ENCODE assay signal across 9 mouse cellular contexts in the genomic region with DNA sequence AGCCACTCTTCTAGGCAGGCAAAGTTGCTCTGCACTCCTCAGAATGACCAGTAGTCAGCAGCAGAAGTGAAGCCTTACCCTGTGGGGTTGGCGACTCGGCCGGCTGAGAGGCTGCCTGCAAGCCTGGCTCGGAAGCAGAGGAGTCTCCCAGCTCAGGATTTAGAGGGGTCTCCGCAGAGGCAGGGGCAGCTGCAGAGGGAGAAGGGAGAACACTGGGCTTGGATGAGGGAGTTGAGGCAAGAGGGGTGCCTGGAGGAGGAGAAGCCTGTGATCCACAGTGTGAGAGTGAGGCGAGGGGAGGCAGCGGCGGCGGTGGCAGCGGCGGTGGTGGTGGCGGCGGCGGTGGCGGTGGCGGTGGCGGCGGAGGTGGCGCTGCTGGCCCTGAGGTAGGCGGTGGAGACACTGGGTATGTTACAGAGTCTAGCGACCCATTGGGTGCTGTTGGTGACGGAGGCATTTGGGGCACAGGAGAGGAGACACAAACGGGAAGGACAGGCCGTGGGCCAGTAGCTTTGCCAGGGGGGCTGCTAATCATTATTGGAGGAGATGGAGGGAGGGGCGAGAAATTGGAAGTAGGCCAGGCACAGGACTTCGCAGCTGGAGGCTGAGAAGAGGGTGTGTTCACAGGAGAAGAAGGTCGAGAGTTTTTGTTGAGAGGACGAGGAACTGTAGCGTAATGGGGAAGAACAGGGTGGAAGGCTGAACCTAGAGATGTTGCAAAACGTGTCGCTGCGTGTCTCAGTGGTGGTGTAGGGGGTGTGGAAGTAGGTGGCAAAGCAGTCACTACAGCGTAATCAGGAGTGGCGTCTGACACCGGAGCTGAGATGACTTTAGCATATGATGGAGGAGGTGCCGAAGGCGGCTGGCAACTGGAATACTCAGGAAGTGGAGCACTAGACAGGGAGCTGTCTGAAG.
DNase-seq lines count a peak whose midpoint lies in the region; ATAC-seq lines count a peak whose summit lies in the region.
"Had no signal": no experiment of that assay in that cellular context is flagged by ENCODE, and none has a peak within 500 bp of the region (broad histone marks: within the 10 kb centered on the region; RNA-seq: fewer than 3 reads in every experiment).

No protein-coding gene starts in this region.

- no peak overlapping the region for H3K9ac ChIP-seq in neural tube, embryonic 13.5 days

- no peaks in the 10 kb centered on the region for H3K9me3 ChIP-seq in neural tube, embryonic 13.5 days
- H3K9me3 ChIP-seq: G1E had no signal

- no peaks in the 10 kb centered on the region for H3K4me1 ChIP-seq in neural tube, embryonic 13.5 days (replicated peaks)

- 79% methylated on average over 37 of the region's 37 CpGs for WGBS in neural tube, embryonic 13.5 days

- 0 out of 2 replicates have a peak overlapping the region, but pooled peaks have one; percentile 18 for H3K27ac ChIP-seq in neural tube, embryonic 13.5 days (replicated peaks)

- peak overlapping the region; percentile 13; the same call in 1 of the 2 replicates for H3K4me3 ChIP-seq in neural tube, embryonic 13.5 days

- peak; percentile 14 to 20 for DNase-seq in cerebellum, postnatal 25 days
- no peak for DNase-seq in cerebellum, adult 11 months
- peak; percentile 1 for DNase-seq in spleen, adult 12 weeks (ENCODE audit: low spot score)
- DNase-seq in spleen, postnatal 14 days (ENCODE audit: low spot score in 2 of 2): no peak
- peak; percentile 45 for DNase-seq in heart, postnatal 4 days
- DNase-seq in liver: peak; percentile 24
- DNase-seq in layer of hippocampus, postnatal 25 days (ENCODE audit: extremely low spot score in 1 of 2, low spot score in 1 of 2): no peak

- peak; percentile 55 for ATAC-seq in neural tube, embryonic 13.5 days (ENCODE audit: low read depth)

- no peaks in the 10 kb centered on the region for H3K27me3 ChIP-seq in neural tube, embryonic 13.5 days

- H3K4me2 ChIP-seq in neural tube, embryonic 13.5 days: peak overlapping the region; percentile 27; the same call in 1 of the 2 replicates

- H3K36me3 ChIP-seq in neural tube, embryonic 13.5 days: peaks cover 39% of the 10 kb centered on the region
- H3K36me3 ChIP-seq: G1E had no signal

Comparison
In these comparisons a context has a peak if more than half of its experiments do, and no peak if none do; other contexts are left out.
1. DNase-seq: peak in cerebellum, postnatal 25 days (2 of 2), spleen, adult 12 weeks (single experiment), heart, postnatal 4 days (single experiment) and liver (single experiment); none in cerebellum, adult 11 months (single experiment), spleen, postnatal 14 days (0 of 2) and layer of hippocampus, postnatal 25 days (0 of 2).